Mouse (Mus musculus): ENCODE measurements around the gene Hoga1. TPM values are rescaled to one million over a fixed set of nuclear protein-coding genes. Genes with fewer than 3 reads are reported as not detected.
"Not testable (repeated sequence)": the region's sequence is repeated elsewhere in the genome, so short reads cannot be mapped to it uniquely, and the experiment has no call there.

Hoga1 gene
- total RNA-seq, 2 experiments from 2014 or later, result 4.2 to 5.6 TPM

DNA sequence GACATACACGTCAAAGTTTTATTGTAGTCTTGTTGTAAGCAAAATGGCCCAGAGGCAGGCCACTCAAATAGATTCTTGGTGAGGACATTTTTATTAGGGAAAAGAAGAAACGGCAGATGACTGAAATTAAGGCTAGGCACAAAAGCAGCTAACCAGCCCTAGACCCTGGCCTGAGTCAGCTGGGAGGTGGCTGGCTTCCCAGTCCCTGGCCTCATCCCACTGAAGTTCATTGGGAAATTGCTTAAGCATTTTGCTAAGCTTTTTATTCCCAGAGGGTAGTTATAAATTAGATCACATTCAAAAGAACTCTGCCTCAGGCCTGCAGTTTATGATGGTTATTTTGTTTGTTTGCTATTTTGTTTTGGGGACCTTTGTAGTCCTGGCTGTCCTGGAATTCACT, 10.5 kb downstream of the Hoga1 start:
- intact Hi-C loops (cut with DNase I), result no loop called here
- no peak for DNase-seq (ENCODE audit: low spot score in 2 of 2)

DNA sequence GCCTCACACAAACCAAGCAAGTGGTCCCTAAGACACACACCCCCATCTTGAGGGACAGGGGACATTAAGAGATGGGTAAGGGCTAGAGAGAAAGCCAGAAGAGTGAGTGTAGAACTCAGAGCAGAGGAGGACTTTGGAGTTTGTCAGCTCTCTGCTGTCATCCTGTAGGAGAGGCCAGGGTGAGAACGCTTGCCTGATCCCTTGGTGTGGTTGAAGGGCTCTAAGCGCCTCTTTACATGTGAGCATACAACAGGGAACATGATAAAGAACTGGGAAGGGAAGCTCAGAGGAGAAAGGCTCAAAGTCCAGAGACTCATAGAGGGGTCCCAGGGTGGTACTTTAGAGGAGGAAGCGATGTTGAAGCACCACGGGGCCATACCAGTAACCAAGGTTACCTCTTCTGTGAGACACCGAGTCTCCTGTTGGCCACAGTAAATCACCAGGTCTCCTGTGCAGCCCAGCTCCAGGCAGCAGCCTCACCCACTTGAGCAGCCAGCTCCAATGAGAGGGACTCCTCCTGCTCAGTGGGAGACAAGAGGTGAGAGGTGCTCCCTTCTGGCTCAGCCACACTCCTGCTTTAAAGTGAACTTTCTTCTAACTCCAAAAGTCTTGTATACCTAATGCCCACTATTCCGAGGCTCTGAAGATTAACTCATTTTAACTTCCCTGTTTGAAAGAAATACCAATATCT, 11.5 kb downstream of the Hoga1 start:
- intact Hi-C loops (cut with DNase I), result no loop called here
- DNase-seq (ENCODE audit: low spot score in 2 of 2), result no peak

DNA sequence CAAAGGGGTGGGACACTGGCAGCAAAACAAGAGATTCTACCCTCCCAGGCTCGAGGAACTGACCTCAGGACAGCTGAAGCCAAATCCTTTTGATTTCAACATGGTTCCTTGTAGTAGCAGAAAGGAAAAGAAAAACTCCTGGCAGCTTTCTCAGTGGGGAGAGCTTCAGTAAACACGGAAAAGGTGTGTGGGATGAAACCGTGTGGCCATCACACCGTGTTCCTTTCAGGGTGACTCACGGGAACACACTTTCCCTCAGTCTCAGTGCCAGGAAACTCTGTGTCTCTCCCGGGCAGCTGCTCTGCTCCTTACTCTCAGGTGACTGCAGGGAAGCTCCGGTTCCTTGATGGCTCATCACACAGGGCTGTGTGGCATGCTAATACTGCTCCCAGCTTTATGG, 13.0 kb downstream of the Hoga1 start:
- intact Hi-C loops (cut with DNase I), result no loop called here
- DNase-seq (ENCODE audit: low spot score in 2 of 2), result no peak

GRCm38 (mm10) chr19:42061443-42061842, 16.0 kb downstream of the Hoga1 start:
- DNase-seq (ENCODE audit: low spot score in 2 of 2), result no peak
- intact Hi-C loops (cut with DNase I), result no loop called here

- intact Hi-C loops (cut with DNase I), result no loop called here
- DNase-seq (ENCODE audit: low spot score in 2 of 2), result no peak
These were observed 23.2 kb downstream of the Hoga1 start for GRCm38 (mm10) chr19:42068441-42069240.

- intact Hi-C loops (cut with DNase I), result no loop called here
- no peak for DNase-seq (ENCODE audit: low spot score in 2 of 2)
These were observed 23.8 kb downstream of the Hoga1 start for GRCm38 (mm10) chr19:42069241-42069525.

GRCm38 (mm10) chr19:42071221-42071620, 25.8 kb downstream of the Hoga1 start:
- intact Hi-C loops (cut with DNase I), result loop anchor here (5.0 kb wide), 1 partner anchor 34 kb away; the partner anchor contains the start of gene Ankrd2
- no peak for DNase-seq (ENCODE audit: low spot score in 2 of 2)

GRCm38 (mm10) chr19:42071886-42072608, 26.6 kb downstream of the Hoga1 start:
- intact Hi-C loops (cut with DNase I), result loop anchor here (5.0 kb wide), 1 partner anchor 35 kb away; the partner anchor contains the start of gene Ankrd2
- no peak for DNase-seq (ENCODE audit: low spot score in 2 of 2)

DNA sequence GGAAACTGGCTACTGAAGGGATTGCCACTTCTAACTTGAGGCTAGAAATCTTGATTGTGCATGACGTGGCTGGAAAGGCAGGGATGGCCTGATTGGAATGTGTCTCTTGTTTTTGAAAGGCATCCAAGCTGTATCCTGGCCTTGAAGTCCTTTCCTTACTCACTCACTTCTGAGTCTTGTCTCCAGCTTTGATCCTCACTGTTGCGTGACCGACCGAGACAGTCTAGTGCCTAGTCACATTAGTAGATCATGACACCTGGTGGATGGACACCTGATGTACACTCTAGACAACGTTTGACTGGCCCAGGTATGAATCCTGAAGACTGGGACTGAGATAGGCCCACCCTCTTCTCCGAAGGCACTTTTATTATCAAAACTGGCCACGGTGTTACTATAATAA, 27.4 kb downstream of the Hoga1 start:
- no peak for DNase-seq (ENCODE audit: low spot score in 2 of 2)
- intact Hi-C loops (cut with DNase I), result loop anchor here (5.0 kb wide), 1 partner anchor 36 kb away; the partner anchor contains the start of gene Ankrd2

- no peak for DNase-seq (ENCODE audit: low spot score in 2 of 2)
- intact Hi-C loops (cut with DNase I), result no loop called here
These were observed 29.6 kb downstream of the Hoga1 start for GRCm38 (mm10) chr19:42075051-42075450.

- intact Hi-C loops (cut with DNase I), result no loop called here
- no peak for DNase-seq (ENCODE audit: low spot score in 2 of 2)
These were observed 30.6 kb downstream of the Hoga1 start for GRCm38 (mm10) chr19:42075992-42076391.

GRCm38 (mm10) chr19:42078566-42078965, 33.2 kb downstream of the Hoga1 start:
- intact Hi-C loops (cut with DNase I), result no loop called here
- DNase-seq (ENCODE audit: low spot score in 2 of 2), result no peak

GRCm38 (mm10) chr19:42079006-42079405, 33.6 kb downstream of the Hoga1 start:
- intact Hi-C loops (cut with DNase I), result no loop called here
- DNase-seq (ENCODE audit: low spot score in 2 of 2), result no peak

DNA sequence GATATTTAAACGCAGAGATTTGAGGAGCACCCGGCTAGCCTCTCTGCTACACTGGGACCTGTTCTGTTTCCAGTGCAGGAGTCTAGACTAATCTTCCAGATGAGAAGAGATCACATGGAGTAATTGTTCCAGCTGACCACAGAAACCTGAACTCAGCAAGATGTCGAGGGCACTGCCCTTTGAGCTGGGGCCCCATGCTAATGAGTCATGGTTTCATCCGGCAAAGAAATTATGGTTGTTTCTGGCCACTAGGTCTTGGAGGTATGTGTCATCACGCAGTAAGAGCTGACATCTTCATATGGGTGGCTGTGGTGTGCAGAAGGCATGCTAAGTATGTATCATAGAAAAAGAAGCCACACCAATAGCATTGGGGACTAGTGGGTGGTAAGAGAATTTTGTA, 34.5 kb downstream of the Hoga1 start:
- no peak for DNase-seq (ENCODE audit: low spot score in 2 of 2)
- intact Hi-C loops (cut with DNase I), result no loop called here

- no peak for DNase-seq (ENCODE audit: low spot score in 2 of 2)
These were observed 35.1 kb downstream of the Hoga1 start for GRCm38 (mm10) chr19:42080469-42080868.

GRCm38 (mm10) chr19:42081613-42082012, 36.2 kb downstream of the Hoga1 start:
- DNase-seq (ENCODE audit: low spot score in 2 of 2); intact Hi-C loops (cut with DNase I): not testable (repeated sequence)

More at GRCm38 (mm10) chr19:42080469-42080868, 35.1 kb downstream of the Hoga1 start:
- intact Hi-C loops (cut with DNase I), result no loop called here

DNA sequence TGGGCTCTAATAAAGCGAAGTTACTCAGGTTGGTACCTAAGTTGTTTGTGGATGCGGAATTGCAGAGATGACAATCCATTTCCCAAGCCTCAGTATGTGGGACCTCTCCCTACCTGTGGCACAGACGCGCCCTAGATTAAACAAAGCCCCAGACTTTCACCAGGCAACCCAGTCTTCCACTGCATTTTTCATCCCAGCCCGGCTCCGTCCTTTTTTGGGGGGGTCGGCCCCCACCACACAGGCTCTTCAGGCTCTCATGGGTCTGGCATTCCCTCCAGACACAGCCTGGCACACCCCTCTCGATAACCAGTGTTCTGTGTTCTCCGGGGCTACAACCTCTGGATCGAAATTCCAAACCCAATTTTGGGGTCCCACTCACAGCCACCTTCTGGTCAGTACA, 40.3 kb downstream of the Hoga1 start:
- DNase-seq (ENCODE audit: low spot score in 2 of 2), result peak in 1 of 2 experiments; percentile 13
- intact Hi-C loops (cut with DNase I), result no loop called here

DNA sequence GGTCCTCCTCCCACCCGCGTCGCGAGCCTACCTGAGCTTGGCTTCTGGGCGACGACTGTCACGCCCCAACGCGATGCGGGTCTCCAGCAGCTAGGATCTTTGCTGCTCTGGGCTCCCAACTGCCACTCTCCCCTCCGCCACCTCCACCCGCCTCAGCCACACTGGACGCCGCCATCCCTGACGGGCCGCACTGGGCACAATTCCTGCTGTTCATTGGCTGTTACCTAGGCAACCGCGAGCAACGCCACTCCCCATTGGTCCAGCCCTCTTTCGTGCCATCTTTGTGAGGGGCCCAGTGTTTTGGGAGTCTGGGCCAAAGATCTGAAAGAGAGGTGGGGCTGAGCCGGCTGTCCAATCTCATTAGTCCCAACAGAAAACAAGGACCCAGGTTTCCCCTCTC, 40.8 kb downstream of the Hoga1 start, which contains the start of gene Morn4:
Gene Morn4 (minus strand): TSS at position 192 of the 400 bp plus-strand sequence.
- intact Hi-C loops (cut with DNase I), result no loop called here

GRCm38 (mm10) chr19:42089103-42089747, 43.8 kb downstream of the Hoga1 start:
- peak; percentile 46 to 66 for DNase-seq (ENCODE audit: low spot score in 2 of 2)
- intact Hi-C loops (cut with DNase I), result no loop called here

More for the DNA sequence above, 40.8 kb downstream of the Hoga1 start, which contains the start of gene Morn4:
- DNase-seq (ENCODE audit: low spot score in 2 of 2), result peak; percentile 94 to 95

Data from left cerebral cortex, postnatal 14 days (tissue).